In the genomic region with DNA sequence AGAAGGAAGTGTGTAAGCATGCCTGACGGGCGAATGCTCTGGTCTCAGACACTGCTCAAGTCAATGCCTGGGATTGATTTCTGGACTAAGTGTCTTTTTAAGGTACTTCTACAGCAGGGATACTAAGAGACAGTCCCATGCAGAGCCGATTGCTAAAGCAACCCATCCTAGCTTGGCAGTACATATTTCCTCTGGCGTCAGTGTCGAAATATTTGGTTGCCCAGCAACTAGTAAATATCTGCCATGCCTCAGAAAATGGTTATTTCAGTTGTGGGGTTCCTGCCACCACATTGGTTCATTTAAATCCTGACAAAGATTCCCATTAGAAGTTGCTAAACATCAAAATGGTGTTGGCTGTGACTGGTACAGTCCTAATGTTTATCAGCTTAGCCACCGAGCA, we compare ENCODE assay signal across 12 mouse cellular contexts.
A peak's percentile ranks its signal among the peaks of the same experiment; 100 is the strongest.
DNase-seq lines count a peak whose midpoint lies in the region; ATAC-seq and TF ChIP-seq lines count a peak whose summit lies in the region.
"Had no signal": no experiment of that assay in that cellular context is flagged by ENCODE, and none has a peak within 500 bp of the region (broad histone marks: within the 10 kb centered on the region; RNA-seq: fewer than 3 reads in every experiment).

No protein-coding gene starts in this region.

- ATAC-seq in heart, embryonic 11.5 days (replicated peaks; ENCODE audit: insufficient number of reproducible peaks, low FRiP score, low TSS enrichment), result no peak
- no peak for ATAC-seq in midbrain, embryonic 11.5 days (ENCODE audit: low FRiP score)
- ATAC-seq in midbrain, embryonic 14.5 days (ENCODE audit: low FRiP score, low TSS enrichment), result no peak
- peak; percentile 28; the same call in 1 of the 2 replicates for ATAC-seq in stomach, postnatal 0 days (ENCODE audit: low FRiP score, low TSS enrichment)

- H3K4me3 ChIP-seq in heart, embryonic 11.5 days (ENCODE audit: low read depth, low read length), result no peak overlapping the region
- no peak overlapping the region for H3K4me3 ChIP-seq in midbrain, embryonic 11.5 days (ENCODE audit: low read depth, low read length)
- H3K4me3 ChIP-seq in midbrain, embryonic 14.5 days (replicated peaks; ENCODE audit: low read depth, low read length), result no peak overlapping the region
- H3K4me3 ChIP-seq in stomach, postnatal 0 days (ENCODE audit: low read depth, low read length), result no peak overlapping the region
- H3K4me3 ChIP-seq: hindbrain, embryonic 10.5 days had no signal

- TF ChIP-seq EP300 in stomach, postnatal 0 days (optimal IDR thresholded peaks at IDR 0.05), result no peak

- DNase-seq in heart, adult 11 months, result peak; percentile 96
- peak; percentile 44 for DNase-seq in midbrain, embryonic 11.5 days (ENCODE audit: low spot score, missing footprints)
- no peak for DNase-seq in midbrain, embryonic 14.5 days
- DNase-seq in lung, postnatal 10 days, result peak; percentile 62
- DNase-seq in stomach, postnatal 0 days (ENCODE audit: low spot score), result no peak
- no peak for DNase-seq in adrenal gland, adult 18-20 months (ENCODE audit: low spot score in 2 of 2)
- no peak for DNase-seq in left cerebral cortex, postnatal 36 days (ENCODE audit: low spot score in 2 of 2)
- DNase-seq: adrenal gland, postnatal 14 days; kidney, adult 9 months; thymus, postnatal 36 days had no signal

- no peaks in the 10 kb centered on the region for H3K27me3 ChIP-seq in heart, embryonic 11.5 days (ENCODE audit: control insufficient read depth, insufficient read depth, low read length)
- H3K27me3 ChIP-seq in midbrain, embryonic 11.5 days (ENCODE audit: control insufficient read depth, insufficient read depth, low read length), result no peaks in the 10 kb centered on the region
- no peaks in the 10 kb centered on the region for H3K27me3 ChIP-seq in midbrain, embryonic 14.5 days (ENCODE audit: control insufficient read depth, insufficient read depth, low read length)
- H3K27me3 ChIP-seq in stomach, postnatal 0 days (ENCODE audit: control insufficient read depth, insufficient read depth, low read length), result no peaks in the 10 kb centered on the region

- H3K9me3 ChIP-seq in heart, embryonic 11.5 days (replicated peaks; ENCODE audit: control insufficient read depth, low read length), result peaks cover 6% of the 10 kb centered on the region
- H3K9me3 ChIP-seq in midbrain, embryonic 11.5 days (ENCODE audit: control insufficient read depth, low read length), result peaks cover 5% of the 10 kb centered on the region
- H3K9me3 ChIP-seq in midbrain, embryonic 14.5 days (ENCODE audit: control insufficient read depth, low read length), result peaks cover 3% of the 10 kb centered on the region; the same call in 1 of the 2 replicates
- peaks cover 5% of the 10 kb centered on the region; the same call in 1 of the 2 replicates for H3K9me3 ChIP-seq in stomach, postnatal 0 days (ENCODE audit: control insufficient read depth, low read length)

- no peak overlapping the region for H3K9ac ChIP-seq in heart, embryonic 11.5 days (ENCODE audit: low read depth, low read length)
- H3K9ac ChIP-seq in midbrain, embryonic 11.5 days (ENCODE audit: low read length), result no peak overlapping the region
- no peak overlapping the region for H3K9ac ChIP-seq in midbrain, embryonic 14.5 days (replicated peaks; ENCODE audit: low read length)
- no peak overlapping the region for H3K9ac ChIP-seq in stomach, postnatal 0 days (ENCODE audit: low read length)

- intact Hi-C loops in left cerebral cortex, postnatal 36 days (cut with DNase I), result no loop called here

- H3K27ac ChIP-seq in heart, embryonic 11.5 days (ENCODE audit: low read depth, low read length), result no peak overlapping the region
- H3K27ac ChIP-seq in midbrain, embryonic 11.5 days (ENCODE audit: low read depth, low read length), result no peak overlapping the region
- no peak overlapping the region for H3K27ac ChIP-seq in midbrain, embryonic 14.5 days (replicated peaks; ENCODE audit: low read depth, low read length)
- 0 out of 2 replicates have a peak overlapping the region, but pooled peaks have one; percentile 31 for H3K27ac ChIP-seq in stomach, postnatal 0 days (replicated peaks)
- H3K27ac ChIP-seq: hindbrain, embryonic 10.5 days had no signal

- H3K4me1 ChIP-seq in heart, embryonic 11.5 days (ENCODE audit: control insufficient read depth, insufficient read depth, low read length), result peaks cover 17% of the 10 kb centered on the region
- peaks cover 12% of the 10 kb centered on the region for H3K4me1 ChIP-seq in midbrain, embryonic 11.5 days (ENCODE audit: control insufficient read depth, insufficient read depth, low read length)
- H3K4me1 ChIP-seq in midbrain, embryonic 14.5 days (ENCODE audit: control insufficient read depth, insufficient read depth, low read length), result peaks cover 8% of the 10 kb centered on the region; the same call in 1 of the 2 replicates
- H3K4me1 ChIP-seq in stomach, postnatal 0 days (replicated peaks; ENCODE audit: control insufficient read depth, insufficient read depth), result peaks cover 3% of the 10 kb centered on the region; the same call in 1 of the 2 replicates

- no peak for TF ChIP-seq CTCF in stomach, postnatal 0 days (IDR thresholded peaks at IDR 0.05; ENCODE audit: low read depth)

- WGBS in heart, embryonic 11.5 days (ENCODE audit: insufficient replicate concordance), result 86% methylated on average over 6 of the region's 6 CpGs
- WGBS in midbrain, embryonic 11.5 days, result 96% methylated on average over 6 of the region's 6 CpGs
- 88% methylated on average over 6 of the region's 6 CpGs for WGBS in midbrain, embryonic 14.5 days
- WGBS in stomach, postnatal 0 days, result 49% methylated on average over 6 of the region's 6 CpGs

- peaks cover 11% of the 10 kb centered on the region; the same call in 1 of the 2 replicates for H3K36me3 ChIP-seq in heart, embryonic 11.5 days (ENCODE audit: control insufficient read depth, insufficient read depth, low read length)
- no peaks in the 10 kb centered on the region for H3K36me3 ChIP-seq in midbrain, embryonic 11.5 days (ENCODE audit: control insufficient read depth, insufficient read depth, low read length)
- H3K36me3 ChIP-seq in midbrain, embryonic 14.5 days (ENCODE audit: control insufficient read depth, insufficient read depth, low read length), result no peaks in the 10 kb centered on the region
- H3K36me3 ChIP-seq in stomach, postnatal 0 days (ENCODE audit: control insufficient read depth, insufficient read depth, low read length), result peaks cover 5% of the 10 kb centered on the region; the same call in 1 of the 2 replicates

- H3K4me2 ChIP-seq in heart, embryonic 11.5 days, result no peak overlapping the region
- H3K4me2 ChIP-seq in midbrain, embryonic 11.5 days, result no peak overlapping the region
- H3K4me2 ChIP-seq in midbrain, embryonic 14.5 days (ENCODE audit: low read length), result no peak overlapping the region
- 0 out of 2 replicates have a peak overlapping the region, but pooled peaks have one; percentile 2 for H3K4me2 ChIP-seq in stomach, postnatal 0 days (replicated peaks; ENCODE audit: low read depth)

Comparison
In these comparisons a context has a peak if more than half of its experiments do, and no peak if none do; other contexts are left out.
1. DNase-seq: peak in heart, adult 11 months (single experiment), midbrain, embryonic 11.5 days (single experiment) and lung, postnatal 10 days (single experiment); none in midbrain, embryonic 14.5 days (single experiment), stomach, postnatal 0 days (single experiment), adrenal gland, adult 18-20 months (0 of 2) and left cerebral cortex, postnatal 36 days (0 of 2).